Mouse (Mus musculus) CH12.LX (cell line): ENCODE results near the gene Ltbp2. TPM values are rescaled to one million over a fixed set of nuclear protein-coding genes. Genes with fewer than 3 reads are reported as not detected.

ENCODE experiments used
- DNase-seq: peaks from one replicate; pipeline ENCODE4 v3.0.0-alpha.2; 2013; ENCODE audit errors: extremely low read depth
- H3K27ac ChIP-seq: 2 replicates; pipeline ENCODE4 v1.5.1; 2012; ENCODE audit warnings: low read depth, mild to moderate bottlenecking, control low read depth, moderate library complexity; ENCODE audit not compliant: insufficient read depth
- H3K27me3 ChIP-seq: replicated peaks from 2 replicates; pipeline ENCODE3; 2012; ENCODE audit warnings: inconsistent platforms
- H3K36me3 ChIP-seq, 2 experiments: replicated peaks in 1 of 2; 2 replicates each; pipeline versions ENCODE3 to v1.6.1; 2012; ENCODE audit warnings: inconsistent platforms in 1 of 2, low read length in 1 of 2, mild to moderate bottlenecking in 1 of 2, mixed read lengths in 1 of 2, moderate library complexity in 1 of 2; ENCODE audit not compliant: control insufficient read depth in 1 of 2, insufficient read depth in 1 of 2
- H3K4me1 ChIP-seq, 2 experiments: 2 replicates each; pipeline ENCODE4 v1.6.1; 2012; ENCODE audit warnings: inconsistent platforms in 1 of 2, moderate library complexity in 1 of 2; ENCODE audit not compliant: insufficient read depth in 2 of 2, control insufficient read depth in 1 of 2
- H3K4me2 ChIP-seq: 2 replicates; pipeline ENCODE4 v1.6.1; 2012; ENCODE audit warnings: low read depth, mild to moderate bottlenecking, control low read depth; ENCODE audit not compliant: poor library complexity, insufficient read depth, severe bottlenecking
- H3K4me3 ChIP-seq, 3 experiments: fragments of 150-350 bp in 1 of 3; sonication (generic) in 1 of 3; replicated peaks in 1 of 3; 2 replicates each; pipeline versions ENCODE3 to v1.5.1; 2011 to 2012; ENCODE audit warnings: low read depth in 2 of 3, low read length in 2 of 3, mild to moderate bottlenecking in 2 of 3, moderate library complexity in 2 of 3, control low read depth in 1 of 3, improper control_type of control experiment in 1 of 3, inconsistent platforms in 1 of 3, mixed read lengths in 1 of 3; ENCODE audit not compliant: poor library complexity in 1 of 3
- H3K79me2 ChIP-seq: replicated peaks from 2 replicates; pipeline ENCODE4 v1.6.1; 2012; ENCODE audit warnings: mild to moderate bottlenecking, moderate library complexity; ENCODE audit not compliant: control insufficient read depth, poor library complexity, insufficient read depth, severe bottlenecking; ENCODE audit errors: extremely low read depth
- H3K9ac ChIP-seq: 2 replicates; pipeline ENCODE4 v1.6.1; 2012; ENCODE audit warnings: low read depth, mild to moderate bottlenecking, control low read depth, moderate library complexity; ENCODE audit not compliant: insufficient read depth
- H3K9me3 ChIP-seq: replicated peaks from 2 replicates; pipeline ENCODE3; 2012; ENCODE audit warnings: low read length, inconsistent platforms, mixed read lengths
- CHD1 ChIP-seq: IDR thresholded peaks from 2 replicates; pipeline ENCODE4 v1.6.1; 2012; ENCODE audit warnings: low read depth, low read length, improper control_type of control experiment, inconsistent platforms
- CTCF ChIP-seq, 2 experiments: IDR thresholded peaks in 1 of 2; conservative IDR thresholded peaks in 1 of 2; 2 replicates each; pipeline ENCODE4 v1.5.1; 2011 to 2012; ENCODE audit warnings: low read depth in 2 of 2, low read length in 2 of 2, improper control_type of control experiment in 1 of 2, inconsistent platforms in 1 of 2, mild to moderate bottlenecking in 1 of 2, moderate library complexity in 1 of 2
- E2F4 ChIP-seq: IDR thresholded peaks from 2 replicates; pipeline ENCODE4 v1.6.1; 2011; ENCODE audit warnings: low read depth, low read length, improper control_type of control experiment; ENCODE audit not compliant: insufficient replicate concordance
- ELF1 ChIP-seq: IDR thresholded peaks from 2 replicates; pipeline ENCODE4 v1.6.1; 2014; ENCODE audit warnings: low read depth, mild to moderate bottlenecking, inconsistent platforms, low read length, improper control_type of control experiment
- ETS1 ChIP-seq: conservative IDR thresholded peaks from 2 replicates; pipeline ENCODE4 v1.6.1; 2012; ENCODE audit warnings: low read depth, mild to moderate bottlenecking, inconsistent platforms, low read length, improper control_type of control experiment, moderate library complexity
- GABPA ChIP-seq: IDR thresholded peaks from 2 replicates; pipeline ENCODE4 v1.6.1; 2012; ENCODE audit warnings: low read depth, low read length, improper control_type of control experiment, inconsistent platforms; ENCODE audit not compliant: insufficient replicate concordance
- HCFC1 ChIP-seq: IDR thresholded peaks from 2 replicates; pipeline ENCODE4 v1.6.1; 2012; ENCODE audit warnings: low read depth, mild to moderate bottlenecking, inconsistent platforms, low read length, improper control_type of control experiment
- IRF4 ChIP-seq: IDR thresholded peaks from 2 replicates; pipeline ENCODE4 v1.6.1; 2014; ENCODE audit warnings: low read depth, mild to moderate bottlenecking, inconsistent platforms, low read length, improper control_type of control experiment
- JUND ChIP-seq: conservative IDR thresholded peaks from 2 replicates; pipeline ENCODE4 v1.6.1; 2011; ENCODE audit warnings: low read depth, low read length, improper control_type of control experiment
- KAT2A ChIP-seq: IDR thresholded peaks from 2 replicates; pipeline ENCODE4 v1.6.1; 2012; ENCODE audit warnings: low read length, improper control_type of control experiment, inconsistent platforms; ENCODE audit not compliant: insufficient replicate concordance
- MAFK ChIP-seq: IDR thresholded peaks from 2 replicates; pipeline ENCODE4 v1.6.1; 2011; ENCODE audit warnings: low read length, improper control_type of control experiment; ENCODE audit not compliant: insufficient replicate concordance
- MAZ ChIP-seq: IDR thresholded peaks from 2 replicates; pipeline ENCODE4 v1.6.1; 2012; ENCODE audit warnings: low read depth, mild to moderate bottlenecking, inconsistent platforms, low read length, improper control_type of control experiment, moderate library complexity
- MEF2A ChIP-seq: IDR thresholded peaks from 2 replicates; pipeline ENCODE4 v1.6.1; 2014; ENCODE audit warnings: low read depth, mild to moderate bottlenecking, inconsistent platforms, low read length, improper control_type of control experiment, borderline replicate concordance
- MXI1 ChIP-seq: IDR thresholded peaks from 2 replicates; pipeline ENCODE4 v1.6.1; 2011; ENCODE audit warnings: mild to moderate bottlenecking, low read depth, low read length, improper control_type of control experiment
- MYC ChIP-seq: IDR thresholded peaks from 2 replicates; pipeline ENCODE4 v1.6.1; 2011; ENCODE audit warnings: low read depth, mild to moderate bottlenecking, improper control_type of control experiment, low read length
- NRF1 ChIP-seq: IDR thresholded peaks from 2 replicates; pipeline ENCODE4 v1.6.1; 2014; ENCODE audit warnings: low read depth, mild to moderate bottlenecking, inconsistent platforms, low read length, improper control_type of control experiment, moderate library complexity
- POLR2AphosphoS2 ChIP-seq: IDR thresholded peaks from 2 replicates; pipeline ENCODE4 v1.6.1; 2011; ENCODE audit warnings: low read depth, low read length, improper control_type of control experiment
- RAD21 ChIP-seq: IDR thresholded peaks from 2 replicates; pipeline ENCODE4 v1.6.1; 2011; ENCODE audit warnings: low read depth, mild to moderate bottlenecking, low read length, improper control_type of control experiment, moderate library complexity
- RCOR1 ChIP-seq: conservative IDR thresholded peaks from 2 replicates; pipeline ENCODE4 v1.6.1; 2012; ENCODE audit warnings: low read depth, mild to moderate bottlenecking, inconsistent platforms, low read length, improper control_type of control experiment
- SMC3 ChIP-seq: IDR thresholded peaks from 2 replicates; pipeline ENCODE4 v1.6.1; 2011; ENCODE audit warnings: low read depth, low read length, improper control_type of control experiment
- UBTF ChIP-seq: IDR thresholded peaks from 2 replicates; pipeline ENCODE4 v1.6.1; 2012; ENCODE audit warnings: low read depth, mild to moderate bottlenecking, inconsistent platforms, low read length, improper control_type of control experiment, moderate library complexity
- USF2 ChIP-seq: conservative IDR thresholded peaks from 2 replicates; pipeline ENCODE4 v1.6.1; 2011; ENCODE audit warnings: low read depth, low read length, improper control_type of control experiment
- ZKSCAN1 ChIP-seq: IDR thresholded peaks from 2 replicates; pipeline ENCODE4 v1.6.1; 2012; ENCODE audit warnings: low read depth, inconsistent platforms, low read length, improper control_type of control experiment, borderline replicate concordance
- ZMIZ1 ChIP-seq: IDR thresholded peaks from 2 replicates; pipeline ENCODE4 v1.6.1; 2012; ENCODE audit warnings: low read depth, mild to moderate bottlenecking, inconsistent platforms, low read length, improper control_type of control experiment
- ZNF384 ChIP-seq: IDR thresholded peaks from 2 replicates; pipeline ENCODE4 v1.6.1; 2012; ENCODE audit warnings: low read depth, low read length, improper control_type of control experiment, inconsistent platforms
- dilution Hi-C: fragments of 300-500 bp; cut with MboI; formaldehyde crosslinking; loops from 2 replicates; pipeline ENCODE4 v1.14.3; 2020; ENCODE audit warnings: low sequenced_read_pairs; ENCODE audit not compliant: extremely low pct_unique_long_range_greater_than_20kb, extremely low pct_ligation_motif_present
- in situ Hi-C: fragments of 300-500 bp; cut with MboI; formaldehyde crosslinking; loops from 3 replicates; pipeline ENCODE4 v1.14.3; 2019; ENCODE audit warnings: low sequenced_read_pairs, low pct_ligation_motif_present, low pct_unique_long_range_greater_than_20kb, mixed read lengths
- polyA plus RNA-seq: library from polyadenylated mRNA; unstranded; fragments of >175 nt; gene quantifications from 2 replicates; pipeline ENCODE4 v1.2.1, GENCODE M21; 2012; ENCODE audit warnings: low read depth; ENCODE audit not compliant: insufficient read length
- total RNA-seq, 2 experiments: library from RNA; depleted of rRNA; stranded (reverse); fragments of 300-350 nt in 1 of 2; fragments of >200 nt in 1 of 2; gene quantifications; 2 replicates each; pipeline ENCODE4 v1.2.3; 2012 to 2014

The Ltbp2 gene
- total and polyA plus RNA-seq, 3 experiments: 0.25 to 0.97 TPM; not detected in 1

DNA sequence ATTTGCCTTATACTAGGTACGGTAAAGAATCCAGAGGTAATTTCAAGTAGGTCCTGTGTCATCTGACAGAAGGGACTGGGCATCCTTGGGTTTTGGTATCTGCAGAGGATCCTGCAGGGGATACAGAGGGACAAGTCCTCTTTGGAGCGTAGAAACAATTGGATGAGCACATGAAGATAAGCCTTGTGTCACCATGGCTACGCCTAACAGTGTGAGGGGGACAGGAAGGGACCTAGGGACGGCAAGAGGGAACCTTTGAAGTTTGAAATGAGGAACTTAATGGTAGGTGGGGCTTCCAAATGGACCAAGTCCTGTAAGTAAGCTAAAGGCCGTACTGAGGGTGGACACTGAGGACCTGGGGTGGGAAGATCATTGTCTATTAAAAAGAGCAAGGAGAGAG is 21.0 kb upstream of the Ltbp2 start:
- TF ChIP-seq HCFC1: no peak
- no peak for TF ChIP-seq IRF4
- no peak for TF ChIP-seq CHD1
- no peak for TF ChIP-seq MAFK
- no peak for TF ChIP-seq MXI1
- TF ChIP-seq ETS1: no peak
- TF ChIP-seq ELF1: no peak
- no peak for TF ChIP-seq UBTF
- TF ChIP-seq ZKSCAN1: no peak
- TF ChIP-seq GABPA: no peak
- no peak for TF ChIP-seq JUND
- no peak for TF ChIP-seq KAT2A
- TF ChIP-seq ZNF384: no peak
- TF ChIP-seq SMC3: no peak
- no peak for TF ChIP-seq RCOR1
- TF ChIP-seq E2F4: no peak
- TF ChIP-seq ZMIZ1: no peak

GRCm38 (mm10) chr12:84896235-84896634 is 19.9 kb upstream of the Ltbp2 start:
- H3K36me3 ChIP-seq: no peaks in the 10 kb centered on the region
- H3K9ac ChIP-seq: no peak overlapping the region
- in situ Hi-C loops: no loop called here
- no peak overlapping the region for H3K4me3 ChIP-seq
- no peaks in the 10 kb centered on the region for H3K79me2 ChIP-seq
- H3K27ac ChIP-seq: no peak overlapping the region
- no peak for DNase-seq
- TF ChIP-seq MAZ (no peak), MYC (no peak), MXI1 (no peak), USF2 (no peak), UBTF (no peak), NRF1 (no peak), POLR2AphosphoS2 (no peak), RAD21 (no peak), KAT2A (no peak), CTCF (conservative IDR thresholded peaks at IDR 0.05 in 1 of 2, IDR thresholded peaks at IDR 0.05 in 1 of 2; ENCODE audit: low read depth in 2 of 2, low read length in 2 of 2) (no peak), MAFK (no peak), MEF2A (no peak), ETS1 (no peak), GABPA (no peak), JUND (no peak), ZNF384 (no peak)
- H3K27me3 ChIP-seq: peaks cover 23% of the 10 kb centered on the region
- no peaks in the 10 kb centered on the region for H3K4me1 ChIP-seq
- no peak overlapping the region for H3K4me2 ChIP-seq
- H3K9me3 ChIP-seq: no peaks in the 10 kb centered on the region
- dilution Hi-C loops: no loop called here

More for the DNA sequence above, 21.0 kb upstream of the Ltbp2 start:
- H3K4me2 ChIP-seq: no peak overlapping the region
- H3K9ac ChIP-seq: no peak overlapping the region
- no peaks in the 10 kb centered on the region for H3K9me3 ChIP-seq
- no peak overlapping the region for H3K4me3 ChIP-seq
- dilution Hi-C loops: no loop called here
- DNase-seq: no peak
- no peaks in the 10 kb centered on the region for H3K36me3 ChIP-seq
- in situ Hi-C loops: no loop called here
- H3K4me1 ChIP-seq: no peaks in the 10 kb centered on the region
- peaks cover 23% of the 10 kb centered on the region for H3K27me3 ChIP-seq
- H3K79me2 ChIP-seq: no peaks in the 10 kb centered on the region
- no peak overlapping the region for H3K27ac ChIP-seq
